10 mouse cellular contexts compared by ENCODE assay signal in genomic region chr11:113183556-113183955, GRCm38 (mm10).
DNase-seq lines count a peak whose midpoint lies in the region; ATAC-seq and TF ChIP-seq lines count a peak whose summit lies in the region.
"Had no signal": no experiment of that assay in that cellular context is flagged by ENCODE, and none has a peak within 500 bp of the region (broad histone marks: within the 10 kb centered on the region; RNA-seq: fewer than 3 reads in every experiment).

No protein-coding gene starts in this region.

- no peak for TF ChIP-seq CTCF in layer of hippocampus, adult 2 months (conservative IDR thresholded peaks at IDR 0.05)

- H3K27ac ChIP-seq in layer of hippocampus, adult 2 months = peak overlapping the region; percentile 64
- H3K27ac ChIP-seq in forebrain, embryonic 12.5 days = peak overlapping the region; percentile 57
- peak overlapping the region; percentile 82 for H3K27ac ChIP-seq in limb, embryonic 12.5 days

- no peaks in the 10 kb centered on the region for H3K36me3 ChIP-seq in forebrain, embryonic 12.5 days (replicated peaks)
- H3K36me3 ChIP-seq in limb, embryonic 12.5 days = no peaks in the 10 kb centered on the region

- no peaks in the 10 kb centered on the region for H3K9me3 ChIP-seq in forebrain, embryonic 12.5 days
- no peaks in the 10 kb centered on the region for H3K9me3 ChIP-seq in limb, embryonic 12.5 days

- H3K4me3 ChIP-seq in layer of hippocampus, adult 2 months = no peak overlapping the region
- H3K4me3 ChIP-seq in forebrain, embryonic 12.5 days (replicated peaks) = no peak overlapping the region
- H3K4me3 ChIP-seq in limb, embryonic 12.5 days (replicated peaks) = no peak overlapping the region
- H3K4me3 ChIP-seq: erythroblast, embryonic 14.5 days had no signal

- H3K9ac ChIP-seq in forebrain, embryonic 12.5 days = no peak overlapping the region; the same call in 1 of the 2 replicates
- no peak overlapping the region for H3K9ac ChIP-seq in limb, embryonic 12.5 days (replicated peaks)

- 0 out of 2 replicates have a peak overlapping the region, but pooled peaks have one; percentile 1 for H3K4me2 ChIP-seq in forebrain, embryonic 12.5 days
- 0 out of 2 replicates have a peak overlapping the region, but pooled peaks have one; percentile 4 for H3K4me2 ChIP-seq in limb, embryonic 12.5 days

- H3K27me3 ChIP-seq in forebrain, embryonic 12.5 days = no peaks in the 10 kb centered on the region; the same call in 1 of the 2 replicates
- no peaks in the 10 kb centered on the region for H3K27me3 ChIP-seq in limb, embryonic 12.5 days

- no peak for ATAC-seq in forebrain, embryonic 12.5 days (ENCODE audit: low FRiP score)
- no peak for ATAC-seq in limb, embryonic 12.5 days (ENCODE audit: insufficient number of reproducible peaks, insufficient read depth, low FRiP score, low TSS enrichment, low read depth)
- ATAC-seq in frontal cortex, adult (ENCODE audit: low TSS enrichment) = no peak

- 52% methylated on average over 5 of the region's 5 CpGs for WGBS in forebrain, embryonic 12.5 days
- 79% methylated on average over 5 of the region's 5 CpGs for WGBS in limb, embryonic 12.5 days

- no peak for DNase-seq in layer of hippocampus, adult 2 months (ENCODE audit: low spot score in 2 of 2)
- DNase-seq in layer of hippocampus, postnatal 14 days (ENCODE audit: low spot score in 2 of 2) = no peak
- DNase-seq in cerebellum, adult 9-11 months = peak; percentile 53
- no peak for DNase-seq in kidney, postnatal 14 days
- DNase-seq: spleen, adult 18-20 months; thymus, adult 18-20 months had no signal

- peaks cover 82% of the 10 kb centered on the region for H3K4me1 ChIP-seq in forebrain, embryonic 12.5 days
- H3K4me1 ChIP-seq in limb, embryonic 12.5 days (replicated peaks) = peaks cover 90% of the 10 kb centered on the region
